Mouse (Mus musculus): ENCODE results near the gene Spocd1. TPM values are rescaled to one million over a fixed set of nuclear protein-coding genes. Genes with fewer than 3 reads are reported as not detected.

Spocd1 gene
- polyA plus RNA-seq, 1 experiment: 0.25 TPM

GRCm38 (mm10) chr4:130002157-130002556 lies 73.1 kb downstream of the Spocd1 start:
- TF ChIP-seq POLR2A (IDR thresholded peaks at IDR 0.05; ENCODE audit: insufficient read depth, low read length) (no peak), CTCF (IDR thresholded peaks at IDR 0.05; ENCODE audit: low read depth, low read length) (no peak), EP300 (IDR thresholded peaks at IDR 0.05; ENCODE audit: insufficient read depth, low read depth, low read length) (no peak)

GRCm38 (mm10) chr4:130005593-130005992 lies 76.5 kb downstream of the Spocd1 start:
- peak overlapping the region; percentile 77 for H3K4me3 ChIP-seq (ENCODE audit: low read depth, low read length)
- H3K9ac ChIP-seq (ENCODE audit: low read depth, poor library complexity, severe bottlenecking): peak overlapping the region; percentile 23; the same call in 1 of the 2 replicates
- no peaks in the 10 kb centered on the region for H3K36me3 ChIP-seq (ENCODE audit: control insufficient read depth, insufficient read depth, low read length, poor library complexity, severe bottlenecking)
- no peaks in the 10 kb centered on the region for H3K9me3 ChIP-seq (replicated peaks; ENCODE audit: control insufficient read depth, insufficient read depth, low read length, poor library complexity, severe bottlenecking)
- TF ChIP-seq CTCF (IDR thresholded peaks at IDR 0.05; ENCODE audit: low read depth, low read length) (peak; percentile 57), EP300 (IDR thresholded peaks at IDR 0.05; ENCODE audit: insufficient read depth, low read depth, low read length) (0 out of 2 replicates have a peak, but pooled peaks have one; percentile 24), POLR2A (IDR thresholded peaks at IDR 0.05; ENCODE audit: insufficient read depth, low read length) (no peak)
- H3K27me3 ChIP-seq (ENCODE audit: control insufficient read depth, insufficient read depth, low read length, poor library complexity, severe bottlenecking): no peaks in the 10 kb centered on the region
- H3K4me1 ChIP-seq (ENCODE audit: control insufficient read depth, insufficient read depth, low read length): peaks cover 7% of the 10 kb centered on the region
- H3K27ac ChIP-seq (ENCODE audit: insufficient read depth, low read length): no peak overlapping the region

More at GRCm38 (mm10) chr4:130002157-130002556, 73.1 kb downstream of the Spocd1 start:
- H3K27me3 ChIP-seq (ENCODE audit: control insufficient read depth, insufficient read depth, low read length, poor library complexity, severe bottlenecking): no peaks in the 10 kb centered on the region
- H3K9ac ChIP-seq (ENCODE audit: low read depth, poor library complexity, severe bottlenecking): no peak overlapping the region
- no peaks in the 10 kb centered on the region for H3K9me3 ChIP-seq (replicated peaks; ENCODE audit: control insufficient read depth, insufficient read depth, low read length, poor library complexity, severe bottlenecking)
- H3K4me1 ChIP-seq (ENCODE audit: control insufficient read depth, insufficient read depth, low read length): peaks cover 4% of the 10 kb centered on the region
- no peak overlapping the region for H3K27ac ChIP-seq (ENCODE audit: insufficient read depth, low read length)
- H3K36me3 ChIP-seq (ENCODE audit: control insufficient read depth, insufficient read depth, low read length, poor library complexity, severe bottlenecking): no peaks in the 10 kb centered on the region
- no peak overlapping the region for H3K4me3 ChIP-seq (ENCODE audit: low read depth, low read length)

- Histone ChIP-seq H3K9ac (ENCODE audit: low read depth, poor library complexity, severe bottlenecking) (peak overlapping the region; percentile 22; the same call in 1 of the 2 replicates), H3K4me1 (ENCODE audit: control insufficient read depth, insufficient read depth, low read length) (peaks cover 7% of the 10 kb centered on the region), H3K9me3 (replicated peaks; ENCODE audit: control insufficient read depth, insufficient read depth, low read length, poor library complexity, severe bottlenecking) (no peaks in the 10 kb centered on the region), H3K27ac (ENCODE audit: insufficient read depth, low read length) (no peak overlapping the region), H3K36me3 (ENCODE audit: control insufficient read depth, insufficient read depth, low read length, poor library complexity, severe bottlenecking) (no peaks in the 10 kb centered on the region), H3K4me3 (ENCODE audit: low read depth, low read length) (peak overlapping the region; percentile 50), H3K27me3 (ENCODE audit: control insufficient read depth, insufficient read depth, low read length, poor library complexity, severe bottlenecking) (no peaks in the 10 kb centered on the region)
- no peak for TF ChIP-seq CTCF (IDR thresholded peaks at IDR 0.05; ENCODE audit: low read depth, low read length)
- no peak for TF ChIP-seq EP300 (IDR thresholded peaks at IDR 0.05; ENCODE audit: insufficient read depth, low read depth, low read length)
- no peak for TF ChIP-seq POLR2A (IDR thresholded peaks at IDR 0.05; ENCODE audit: insufficient read depth, low read length)
These were observed 77.5 kb downstream of the Spocd1 start for GRCm38 (mm10) chr4:130006533-130006932.

Other genes with a start within 250 kb of the Spocd1 start
- 14.8 and 16.1 TPM in 2 replicates for gene Tmem39b, start 232.4 kb upstream of the Spocd1 start, polyA plus RNA-seq (2011; ENCODE audit: insufficient read depth, insufficient read length, low read depth, missing spikeins)
- 179 and 182 TPM in 2 replicates for gene Khdrbs1, start 186.9 kb upstream of the Spocd1 start, polyA plus RNA-seq (2011; ENCODE audit: insufficient read depth, insufficient read length, low read depth, missing spikeins)
- 407 and 414 TPM in 2 replicates for gene Ptp4a2, start 118.0 kb upstream of the Spocd1 start, polyA plus RNA-seq (2011; ENCODE audit: insufficient read depth, insufficient read length, low read depth, missing spikeins)
- gene Adgrb2, start 55.6 kb downstream of the Spocd1 start, polyA plus RNA-seq (2011; ENCODE audit: insufficient read depth, insufficient read length, low read depth, missing spikeins): 4.9 TPM in 2 replicates
- 2.0 and 3.6 TPM in 2 replicates for gene Col16a1, start 118.6 kb downstream of the Spocd1 start, polyA plus RNA-seq (2011; ENCODE audit: insufficient read depth, insufficient read length, low read depth, missing spikeins)
- 56.9 and 60.5 TPM in 2 replicates for gene Pef1, start 173.3 kb downstream of the Spocd1 start, polyA plus RNA-seq (2011; ENCODE audit: insufficient read depth, insufficient read length, low read depth, missing spikeins)
- gene Hcrtr1, start 210.1 kb downstream of the Spocd1 start, polyA plus RNA-seq (2011; ENCODE audit: insufficient read depth, insufficient read length, low read depth, missing spikeins): 0.82 and 0.91 TPM in 2 replicates
- 35.2 and 35.4 TPM in 2 replicates for gene Tinagl1, start 245.9 kb downstream of the Spocd1 start, polyA plus RNA-seq (2011; ENCODE audit: insufficient read depth, insufficient read length, low read depth, missing spikeins)

Measured in ES-Bruce4 (cell line).